Mouse (Mus musculus) urinary bladder, postnatal 10 days (tissue): ENCODE measurements around the gene 4930579F01Rik.
"Not testable (repeated sequence)": the region's sequence is repeated elsewhere in the genome, so short reads cannot be mapped to it uniquely, and the experiment has no call there.

Experiments
- DNase-seq: peaks from one replicate; pipeline ENCODE4 v3.0.0; 2022; ENCODE audit warnings: low spot score

4930579F01Rik gene

GRCm38 (mm10) chr3:138144060-138144641, 49.5 kb downstream of the 4930579F01Rik start:
- DNase-seq = no peak

DNA sequence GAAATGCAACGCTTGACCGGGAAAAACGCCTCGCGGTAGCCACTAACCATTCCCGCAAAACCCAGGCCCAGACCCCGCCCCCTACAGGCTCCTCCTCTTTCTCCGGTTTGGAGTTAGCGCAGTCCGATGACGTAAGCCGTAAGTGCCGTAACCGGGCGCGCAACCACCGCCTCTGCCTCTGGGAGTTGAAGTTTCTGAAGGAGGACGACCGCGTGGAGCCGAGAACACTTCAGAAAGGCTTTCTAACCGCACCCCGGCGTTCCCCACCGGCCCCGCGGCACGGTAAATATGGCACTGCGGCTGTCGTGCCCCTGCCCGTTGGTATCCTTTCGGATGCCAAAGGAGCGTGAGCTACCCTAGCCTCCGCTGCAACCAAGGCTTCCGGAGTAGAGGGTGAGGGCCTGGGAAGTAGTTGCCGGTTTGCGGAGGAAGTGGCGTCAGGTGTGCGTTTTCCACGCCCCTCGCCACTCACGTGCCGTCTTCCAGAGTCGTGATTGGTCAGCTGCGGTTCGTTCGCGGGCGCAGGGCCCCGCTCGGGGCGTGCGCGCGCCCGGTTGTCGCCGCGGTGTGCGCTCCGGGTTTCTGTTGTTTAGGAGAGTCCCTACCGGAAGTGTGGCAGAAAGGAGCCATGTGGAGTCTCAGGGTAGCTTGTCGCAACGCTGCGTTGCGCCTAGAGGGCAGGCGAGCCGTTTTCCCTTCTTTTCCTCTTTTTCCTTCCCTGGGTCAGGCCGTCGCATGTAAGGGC, 50.1 kb downstream of the 4930579F01Rik start, which contains the start of gene Trmt10a:
Gene Trmt10a, plus strand, starts transcription at position 134 of the 745 bp plus-strand sequence.
- DNase-seq = peak; percentile 93

DNA sequence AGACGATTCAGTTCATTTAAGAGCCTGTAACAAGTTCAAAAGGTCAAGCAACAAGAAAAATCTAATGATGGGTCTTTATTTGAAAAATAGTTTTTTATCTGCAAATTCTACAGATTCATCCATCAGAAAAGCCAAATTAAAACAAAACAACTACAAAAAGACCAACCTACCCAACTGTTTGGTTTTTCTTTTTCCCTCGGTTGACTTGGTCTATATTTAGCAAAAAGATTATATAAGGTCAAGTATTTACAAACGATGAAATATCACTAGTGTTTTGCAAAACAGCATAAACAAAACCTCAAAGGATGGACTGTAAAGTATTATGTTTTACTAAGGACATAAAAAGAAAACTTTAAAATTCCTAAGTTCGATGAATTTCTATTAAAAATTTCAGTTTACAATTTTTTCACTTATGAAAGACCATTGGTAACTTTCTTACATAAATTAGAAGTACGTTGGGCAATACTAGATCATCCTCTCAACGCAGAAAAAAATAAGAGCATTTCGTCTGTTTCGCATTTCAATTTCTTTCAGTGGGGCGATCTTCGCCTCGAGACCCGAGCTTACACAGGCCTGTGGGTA, 50.8 kb downstream of the 4930579F01Rik start:
- DNase-seq = no peak

DNA sequence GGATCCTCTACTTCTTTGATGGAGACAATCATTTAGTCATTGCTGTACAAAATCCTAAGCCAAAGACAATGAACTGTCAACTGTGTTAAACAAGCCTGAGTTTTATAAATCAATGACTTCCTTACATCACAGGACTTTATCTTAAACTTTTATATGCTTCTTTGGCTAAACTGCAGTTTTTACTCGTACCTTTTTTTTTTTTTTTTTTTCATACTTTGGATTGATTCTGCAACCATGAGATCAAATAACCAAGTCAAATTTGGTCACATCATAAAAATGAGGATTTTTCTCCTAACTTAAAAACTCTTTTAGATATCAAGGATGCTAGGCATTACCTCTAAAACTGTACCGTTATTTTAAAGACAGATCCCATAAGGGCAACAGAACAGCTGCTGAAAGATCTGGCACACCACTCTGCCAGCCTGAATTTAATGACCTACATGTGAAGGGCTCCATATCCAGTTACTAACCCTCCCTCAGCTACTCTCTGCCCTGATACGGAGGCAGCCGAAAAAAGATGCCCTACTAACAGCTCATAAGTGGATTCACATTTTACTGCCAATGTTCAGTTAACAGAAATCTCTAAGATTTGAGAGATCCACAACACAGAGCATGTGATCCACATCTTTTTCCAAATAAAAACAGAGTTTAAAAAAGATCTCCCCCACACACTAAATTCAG, 51.4 kb downstream of the 4930579F01Rik start:
- DNase-seq = no peak

- DNase-seq = no peak
Measured at GRCm38 (mm10) chr3:138139663-138140062, 54.0 kb downstream of the 4930579F01Rik start.

DNA sequence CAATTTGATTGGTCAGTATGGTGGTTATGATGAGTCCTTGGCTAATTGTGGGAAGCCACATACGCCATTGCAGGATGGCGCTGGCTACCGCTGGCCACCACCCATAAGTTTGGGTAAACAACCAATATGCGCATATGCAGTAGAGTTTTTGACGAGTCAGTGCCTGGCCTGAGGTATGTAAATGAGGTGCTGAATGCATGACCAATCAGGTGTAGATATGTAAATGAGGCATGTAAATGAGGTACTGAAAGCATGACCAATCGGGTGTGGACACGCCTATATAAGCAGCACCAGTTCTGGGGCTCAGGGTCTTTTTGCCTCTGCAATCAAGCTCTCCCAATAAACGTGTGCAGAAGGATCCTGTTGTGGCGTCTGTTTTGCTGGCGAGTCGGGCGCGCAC, 55.5 kb downstream of the 4930579F01Rik start:
- not testable (repeated sequence) for DNase-seq

GRCm38 (mm10) chr3:138134528-138134927, 59.1 kb downstream of the 4930579F01Rik start:
- no peak for DNase-seq

DNA sequence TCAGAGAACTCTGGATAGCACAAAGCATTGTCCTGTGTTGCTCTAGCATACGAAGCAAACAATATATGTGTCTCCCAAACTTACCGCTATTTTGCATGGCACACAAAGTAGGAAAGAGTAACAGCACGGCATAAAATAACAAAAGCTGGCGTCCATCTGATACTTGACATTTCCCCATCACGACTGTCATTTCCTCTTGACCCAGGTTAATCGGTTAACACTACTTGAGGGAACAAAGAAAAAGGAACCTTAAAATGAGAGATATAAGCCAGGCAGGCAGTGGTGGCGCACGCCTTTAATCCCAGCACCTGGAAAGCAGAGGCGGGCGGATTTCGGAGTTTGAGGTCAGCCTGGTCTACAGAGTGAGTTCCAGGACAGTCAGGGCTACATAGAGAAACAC, 59.7 kb downstream of the 4930579F01Rik start:
- no peak for DNase-seq

DNA sequence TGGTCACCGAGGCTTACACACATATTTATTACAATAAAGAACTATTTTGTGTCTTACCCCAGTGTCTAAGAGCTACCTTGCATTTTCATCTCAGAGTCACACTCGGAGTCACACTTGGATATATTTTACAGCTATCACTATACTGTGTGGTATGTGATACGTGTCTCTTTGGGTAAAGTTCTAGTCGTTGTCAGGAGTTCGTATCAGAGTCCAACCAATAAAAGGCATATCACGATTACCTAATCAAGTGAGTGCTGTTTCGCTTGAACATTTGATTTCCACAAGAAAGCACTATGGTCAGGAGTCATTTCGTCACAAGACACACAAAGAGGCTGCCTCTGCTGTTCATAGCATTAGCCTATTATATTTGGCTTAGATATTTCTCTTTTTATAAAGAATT, 60.2 kb downstream of the 4930579F01Rik start:
- no peak for DNase-seq

DNA sequence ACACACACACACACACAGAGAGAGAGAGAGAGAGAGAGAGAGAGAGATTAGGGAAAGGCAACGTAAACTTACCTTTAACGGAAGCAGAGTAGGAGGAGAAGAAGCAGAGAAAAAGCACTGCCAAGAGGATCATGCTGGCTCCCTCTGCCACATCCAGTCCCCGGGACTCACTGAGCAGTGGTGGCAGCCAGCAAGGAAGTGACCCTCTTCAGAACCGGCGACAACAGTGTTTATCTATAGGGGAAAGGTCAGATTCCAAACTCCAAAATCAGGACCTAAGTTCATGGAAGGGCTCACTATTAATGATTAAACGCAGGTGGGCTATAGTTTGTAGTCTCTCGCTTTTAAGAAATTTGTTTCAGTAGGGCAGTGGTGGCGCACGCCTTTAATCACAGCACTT, 62.5 kb downstream of the 4930579F01Rik start:
- DNase-seq = no peak

GRCm38 (mm10) chr3:138130692-138131091, 62.9 kb downstream of the 4930579F01Rik start:
- no peak for DNase-seq

GRCm38 (mm10) chr3:138129110-138129509, 64.5 kb downstream of the 4930579F01Rik start:
- no peak for DNase-seq

GRCm38 (mm10) chr3:138123842-138124241, 69.8 kb downstream of the 4930579F01Rik start:
- no peak for DNase-seq

DNA sequence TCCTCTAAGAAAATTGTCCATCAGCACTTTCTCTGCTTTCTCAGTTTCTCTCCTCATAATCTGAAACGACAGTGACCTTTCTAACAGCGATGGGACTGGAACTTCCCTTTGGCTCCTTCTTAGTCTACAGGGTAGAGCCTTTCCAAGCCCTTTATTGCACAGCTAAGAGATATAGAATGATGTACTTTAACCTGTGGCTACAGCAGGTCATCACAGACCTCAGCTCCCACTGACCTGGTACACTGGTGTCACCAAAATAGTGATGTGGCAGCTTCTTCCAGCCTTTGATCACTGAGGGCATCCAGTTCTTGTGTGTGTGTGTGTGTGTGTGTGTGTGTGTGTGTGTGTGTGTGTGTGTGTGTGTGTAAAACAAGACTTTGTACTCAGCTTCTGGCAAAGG, 72.2 kb downstream of the 4930579F01Rik start:
- DNase-seq = no peak

- DNase-seq = no peak
Measured at GRCm38 (mm10) chr3:138119444-138120105, 74.0 kb downstream of the 4930579F01Rik start.

DNA sequence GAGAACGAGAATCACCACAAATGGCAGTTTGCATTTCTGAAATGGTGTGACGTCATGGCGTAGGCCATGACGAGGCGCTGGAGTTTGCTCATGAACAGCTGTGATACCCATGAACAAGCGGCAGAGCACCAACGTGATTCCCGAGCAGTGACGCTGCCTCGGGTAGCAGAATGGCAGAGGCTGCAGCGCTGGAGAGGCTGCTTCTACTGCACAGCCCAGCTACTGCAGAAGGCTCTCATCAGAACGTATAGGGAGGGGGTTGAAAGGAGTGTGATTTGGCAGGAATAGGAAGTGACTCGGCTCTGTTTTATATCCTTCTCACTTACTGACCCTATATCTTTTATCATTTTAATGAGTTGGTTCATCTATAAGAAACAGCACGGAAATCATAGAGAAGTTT, 74.8 kb downstream of the 4930579F01Rik start:
- DNase-seq = no peak

DNA sequence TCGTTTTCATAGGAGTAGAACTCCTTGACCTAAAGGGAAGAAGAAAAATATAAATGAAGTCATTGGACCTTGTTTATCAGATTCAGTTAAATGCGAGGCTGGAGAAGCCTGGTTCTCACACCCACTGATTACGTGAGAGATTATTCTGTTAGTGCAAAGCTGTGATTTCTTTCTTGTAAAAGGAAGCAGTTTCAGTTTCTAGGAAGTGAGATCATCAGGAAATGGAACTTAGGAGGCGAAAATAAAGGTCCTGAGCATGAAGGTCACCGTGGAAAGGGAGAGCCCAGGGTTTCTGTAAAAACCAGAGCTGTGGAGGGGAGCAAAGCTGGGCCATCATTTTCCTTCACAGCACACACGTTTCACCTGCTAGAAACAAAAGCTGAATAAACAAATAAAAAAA, 75.2 kb downstream of the 4930579F01Rik start:
- no peak for DNase-seq

DNA sequence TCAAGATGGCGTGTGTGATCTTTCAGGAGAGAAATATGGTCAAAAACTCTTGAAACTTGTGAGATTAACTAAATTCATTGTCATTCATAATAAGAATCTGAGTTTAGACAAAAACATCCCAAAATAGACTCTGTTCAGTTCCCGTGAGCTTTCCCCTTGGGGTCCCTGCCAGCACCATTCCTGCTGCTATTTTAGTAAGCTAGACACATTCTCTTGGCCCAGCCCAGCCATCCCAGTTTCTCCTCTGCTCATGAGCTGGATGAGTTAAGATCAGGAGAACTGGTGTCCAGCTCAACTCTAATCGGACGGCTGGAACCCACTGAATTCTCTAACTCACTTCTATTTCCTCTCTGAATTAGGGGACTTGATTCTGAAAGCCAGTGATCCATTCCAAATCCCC, 76.8 kb downstream of the 4930579F01Rik start:
- no peak for DNase-seq

- DNase-seq = no peak
Measured at GRCm38 (mm10) chr3:138114106-138114505, 79.5 kb downstream of the 4930579F01Rik start.
